Mouse (Mus musculus) mature B cell (primary cell): ENCODE results near the gene Atad3a.

Source experiments
- in situ Hi-C: fragments of 300-500 bp; cut with MboI; formaldehyde crosslinking; loops from 2 replicates; pipeline ENCODE4 v1.14.3; 2019

The Atad3a gene

GRCm38 (mm10) chr4:155739741-155740636, 20.9 kb downstream of the Atad3a start:
- in situ Hi-C loops, result no loop called here

- in situ Hi-C loops, result no loop called here
Measured at GRCm38 (mm10) chr4:155739152-155739551, 21.7 kb downstream of the Atad3a start.

DNA sequence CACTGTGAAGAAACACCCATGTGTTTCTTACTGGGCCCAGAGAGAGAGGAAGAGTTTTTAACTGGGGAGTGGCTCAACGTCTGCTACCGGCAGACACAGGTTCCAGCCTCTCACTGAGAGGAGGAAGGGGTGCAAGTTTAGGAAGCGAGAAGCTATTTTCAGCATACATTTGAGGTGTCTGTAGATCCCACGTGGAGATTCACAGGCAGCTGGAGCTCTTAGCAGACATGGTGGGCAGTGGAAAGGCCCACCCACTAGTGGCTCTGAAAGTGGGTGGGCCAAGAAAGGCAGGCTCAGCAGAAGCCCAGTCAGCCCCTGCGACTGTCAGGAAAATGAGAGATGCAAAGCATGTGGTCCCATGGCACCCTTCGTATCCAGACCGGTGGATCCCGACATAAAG, 22.6 kb downstream of the Atad3a start:
- in situ Hi-C loops, result no loop called here

GRCm38 (mm10) chr4:155736421-155736820, 24.5 kb downstream of the Atad3a start:
- in situ Hi-C loops, result no loop called here

DNA sequence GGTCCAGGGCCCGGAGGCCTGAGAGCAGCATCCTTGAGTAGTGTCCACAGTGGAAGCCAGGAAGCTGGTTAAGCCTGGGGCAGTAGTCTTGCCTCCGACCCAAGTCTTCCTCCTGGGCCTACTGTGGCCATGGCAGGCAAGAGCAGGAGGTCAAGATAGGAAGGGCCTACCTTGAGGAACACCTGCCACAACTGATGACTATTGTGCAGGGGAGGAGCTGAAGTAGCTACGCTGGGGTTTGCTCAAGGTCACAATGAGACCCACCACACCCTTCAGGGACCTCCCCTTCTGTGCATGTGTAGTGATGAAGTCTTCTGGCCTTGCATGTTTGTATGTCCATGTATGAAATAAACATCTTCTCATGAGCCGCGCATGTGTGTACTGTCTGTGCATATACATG, 25.1 kb downstream of the Atad3a start:
- in situ Hi-C loops, result no loop called here

DNA sequence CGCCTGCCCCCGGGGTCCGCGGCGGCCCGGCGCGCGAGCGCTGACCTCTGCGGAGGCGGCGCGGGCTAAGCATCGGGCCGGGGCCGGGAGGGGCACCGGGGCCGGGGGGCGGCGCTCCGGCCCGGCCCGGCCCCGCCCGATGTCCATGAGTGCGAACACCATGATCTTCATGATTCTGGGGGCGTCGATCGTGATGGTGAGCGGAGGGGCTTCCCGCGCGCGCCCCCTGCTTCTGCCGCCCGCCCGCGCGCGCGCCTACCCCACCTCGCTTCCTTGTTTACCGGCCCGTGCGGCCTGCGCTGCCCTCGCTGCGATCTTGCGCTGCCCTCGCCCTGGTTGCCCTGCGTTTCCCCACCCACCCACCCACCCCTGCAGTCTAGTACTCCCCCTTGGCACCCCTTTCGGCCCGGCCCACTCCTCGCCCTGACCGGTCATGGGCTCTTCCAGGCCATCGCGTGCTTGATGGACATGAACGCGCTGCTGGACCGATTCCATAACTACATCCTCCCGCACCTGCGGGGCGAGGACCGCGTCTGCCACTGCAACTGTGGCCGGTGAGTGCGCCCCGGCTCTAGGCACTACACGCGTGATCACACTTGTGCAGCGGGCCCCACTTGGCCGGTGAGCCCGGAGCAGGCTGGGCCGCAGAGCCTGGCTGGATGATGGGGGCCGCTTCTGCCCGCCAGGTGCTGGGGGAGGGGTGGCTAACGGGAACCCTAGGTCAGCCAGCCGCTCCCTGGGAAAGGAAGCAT, 25.8 kb downstream of the Atad3a start:
- in situ Hi-C loops, result loop anchor here (5.0 kb wide), 1 partner anchor 32 kb away; no protein-coding TSS in a partner anchor

DNA sequence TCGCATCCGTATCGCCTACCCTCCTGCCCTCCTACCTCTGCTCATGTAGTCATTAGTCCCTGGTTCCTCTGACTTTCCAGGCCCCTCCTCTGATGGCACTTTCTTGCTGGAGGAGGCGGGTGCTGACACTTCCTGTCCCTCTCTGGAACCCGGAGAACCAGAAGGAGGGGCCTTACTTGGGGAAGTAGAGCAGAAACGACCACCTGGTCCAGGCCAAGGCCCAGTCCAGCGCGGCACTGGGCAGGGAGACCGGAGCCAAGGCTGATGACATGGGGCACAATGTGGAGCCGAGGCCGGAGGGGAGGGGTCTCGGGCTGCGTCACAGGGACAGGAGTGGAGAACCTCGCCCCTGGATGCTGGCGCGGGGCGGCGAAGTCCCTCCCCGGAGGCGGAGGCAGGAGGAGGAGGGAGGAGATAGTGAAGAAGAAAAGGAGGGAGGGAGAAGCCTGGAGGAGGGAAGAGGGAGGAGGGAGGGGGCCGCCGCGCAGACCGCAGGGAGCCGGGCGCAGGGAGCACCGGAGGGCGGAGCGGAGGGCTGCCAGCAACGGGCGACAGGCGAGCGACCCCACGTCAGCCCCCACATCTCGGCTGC, 26.4 kb downstream of the Atad3a start, which contains the start of gene Tmem240:
Gene Tmem240, plus strand, starts transcription at position 451 of the 592 bp plus-strand sequence.
- in situ Hi-C loops, result loop anchor here (5.0 kb wide), 1 partner anchor 33 kb away; no protein-coding TSS in a partner anchor

- in situ Hi-C loops, result loop anchor here (5.0 kb wide), 1 partner anchor 34 kb away; no protein-coding TSS in a partner anchor
Measured at GRCm38 (mm10) chr4:155733267-155733666, 27.6 kb downstream of the Atad3a start.

GRCm38 (mm10) chr4:155727993-155728392, 32.9 kb downstream of the Atad3a start:
- in situ Hi-C loops, result no loop called here

DNA sequence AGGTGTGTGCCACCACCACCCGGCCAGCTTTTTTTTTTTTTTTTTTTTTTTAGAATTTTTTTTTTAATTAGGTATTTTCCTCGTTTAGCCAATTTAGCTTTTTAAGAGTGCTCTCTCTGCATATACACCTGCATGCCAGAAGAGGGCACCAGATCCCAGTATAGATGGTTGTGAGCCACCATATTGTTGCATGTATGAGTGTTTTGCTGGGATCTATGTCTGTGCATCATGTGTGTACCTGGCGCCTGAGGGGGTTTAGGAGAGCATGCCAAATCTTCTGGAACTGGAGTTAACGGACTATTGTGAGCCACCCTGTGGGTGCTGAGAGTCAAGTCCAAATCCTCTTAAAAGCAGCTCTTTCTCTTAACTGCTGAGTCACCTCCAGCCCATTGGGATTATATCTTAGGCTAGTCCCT, 39.2 kb downstream of the Atad3a start:
- in situ Hi-C loops, result no loop called here

GRCm38 (mm10) chr4:155710521-155711252, 50.2 kb downstream of the Atad3a start:
- in situ Hi-C loops, result loop anchor here (10.0 kb wide), 1 partner anchor 54 kb away; the partner anchor contains the start of gene Atad3a

DNA sequence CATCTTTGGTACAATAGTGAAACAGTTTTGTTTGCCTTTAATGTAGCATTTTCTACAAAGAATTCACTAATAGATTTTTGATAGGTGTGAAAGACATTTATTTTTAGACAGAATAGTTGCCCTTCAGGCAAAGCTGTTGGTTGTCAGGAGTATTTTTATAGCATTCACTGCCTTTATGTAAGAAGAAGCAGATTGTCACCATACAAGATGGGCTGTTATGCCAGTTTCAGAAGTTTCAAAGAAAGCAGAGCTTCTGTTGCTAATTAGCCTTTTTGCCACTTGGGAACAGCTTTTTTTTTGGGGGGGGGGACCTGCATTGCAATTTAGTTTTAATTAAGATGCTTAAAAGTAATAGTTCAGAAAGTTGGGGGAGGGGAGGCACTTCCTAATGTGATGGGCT, 51.9 kb downstream of the Atad3a start:
- in situ Hi-C loops, result no loop called here

DNA sequence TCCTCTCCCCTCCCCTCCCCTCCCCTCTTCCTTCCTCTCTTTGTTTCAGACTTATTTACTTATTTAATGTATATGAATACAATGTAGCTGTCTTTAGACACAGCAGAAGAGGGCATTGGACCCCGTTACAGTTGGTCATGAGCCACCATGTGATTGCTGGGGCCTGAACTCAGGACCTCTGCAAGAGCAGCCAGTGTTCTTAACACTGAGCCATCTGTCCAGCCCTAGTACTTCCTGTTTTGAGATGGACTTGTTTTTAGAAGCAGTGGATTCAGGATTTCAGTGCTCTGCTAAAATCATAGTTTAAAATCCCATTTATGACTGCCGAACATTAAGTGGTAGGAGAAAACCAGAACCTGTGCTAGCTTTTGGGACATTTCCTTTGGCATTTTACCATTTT, 52.3 kb downstream of the Atad3a start:
- in situ Hi-C loops, result no loop called here

- in situ Hi-C loops, result no loop called here
Measured at GRCm38 (mm10) chr4:155705592-155705929, 55.3 kb downstream of the Atad3a start.

DNA sequence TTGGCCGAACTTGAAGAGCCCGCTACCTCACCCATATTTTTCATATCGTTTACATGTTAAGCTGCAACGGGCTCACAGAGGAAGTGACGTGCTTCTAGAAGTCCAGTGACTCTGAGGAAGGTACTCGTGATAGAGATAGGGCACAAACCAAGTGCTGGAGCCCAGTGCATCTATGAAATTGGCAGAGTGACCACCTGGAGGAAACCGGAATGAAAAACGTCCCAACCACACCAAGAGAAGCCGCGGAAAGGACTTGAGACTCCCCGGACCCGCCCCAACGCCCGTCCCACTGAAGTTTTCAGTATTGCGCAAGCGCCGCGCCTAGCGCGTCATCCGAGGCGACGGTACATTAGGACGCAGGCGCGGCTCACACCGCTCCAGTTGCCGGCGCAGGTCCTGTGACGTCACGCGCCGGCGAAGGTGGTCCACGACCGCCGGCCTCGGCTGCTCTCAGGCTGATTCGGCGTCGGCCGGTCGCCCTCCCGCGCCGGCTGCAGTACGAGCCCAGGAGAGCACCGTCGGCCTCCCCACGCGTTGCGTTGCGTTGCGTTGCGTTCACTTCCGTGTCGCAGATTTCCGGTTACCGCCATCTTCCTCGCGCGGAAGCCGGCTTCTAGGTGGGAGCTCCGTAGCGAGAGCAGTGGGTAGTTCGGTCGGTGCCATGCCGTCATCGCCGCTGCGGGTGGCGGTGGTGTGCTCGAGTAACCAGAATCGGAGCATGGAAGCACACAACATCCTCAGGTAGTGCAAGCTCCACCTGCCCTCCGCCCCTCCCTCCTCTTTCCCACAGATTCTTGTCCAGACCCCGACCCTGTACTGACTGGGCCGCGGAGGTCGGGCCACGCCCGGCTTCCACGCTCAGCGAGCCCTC, 55.9 kb downstream of the Atad3a start, which contains the start of gene Ssu72:
Gene Ssu72, plus strand, starts transcription at position 80 of the 871 bp plus-strand sequence.
- in situ Hi-C loops, result no loop called here

DNA sequence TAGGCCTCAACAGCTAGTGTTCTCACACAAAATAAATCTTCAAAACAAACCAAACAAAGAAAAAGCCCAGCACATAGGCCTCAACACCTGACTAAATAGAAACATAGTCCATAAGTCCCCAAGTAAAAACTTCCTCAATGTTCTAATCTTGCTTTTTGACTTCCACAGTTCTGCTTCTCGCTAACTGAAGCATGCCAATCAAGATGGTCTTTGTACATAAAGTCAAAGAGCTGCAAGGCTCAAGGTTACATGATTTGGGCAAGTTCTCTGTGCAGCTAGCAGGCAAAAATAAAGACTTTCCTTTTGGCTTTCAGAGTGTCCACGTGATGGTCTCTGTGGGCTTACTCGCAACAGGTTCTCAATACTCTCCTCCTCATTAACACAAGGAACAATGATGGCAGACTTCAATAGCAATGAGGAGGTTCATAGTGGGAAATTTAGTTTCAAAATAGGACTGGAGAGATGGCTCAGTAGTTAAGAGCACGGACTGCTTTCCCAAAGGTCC, 57.4 kb downstream of the Atad3a start:
- in situ Hi-C loops, result no loop called here

- in situ Hi-C loops, result no loop called here
Measured at GRCm38 (mm10) chr4:155700425-155700824, 60.5 kb downstream of the Atad3a start.

DNA sequence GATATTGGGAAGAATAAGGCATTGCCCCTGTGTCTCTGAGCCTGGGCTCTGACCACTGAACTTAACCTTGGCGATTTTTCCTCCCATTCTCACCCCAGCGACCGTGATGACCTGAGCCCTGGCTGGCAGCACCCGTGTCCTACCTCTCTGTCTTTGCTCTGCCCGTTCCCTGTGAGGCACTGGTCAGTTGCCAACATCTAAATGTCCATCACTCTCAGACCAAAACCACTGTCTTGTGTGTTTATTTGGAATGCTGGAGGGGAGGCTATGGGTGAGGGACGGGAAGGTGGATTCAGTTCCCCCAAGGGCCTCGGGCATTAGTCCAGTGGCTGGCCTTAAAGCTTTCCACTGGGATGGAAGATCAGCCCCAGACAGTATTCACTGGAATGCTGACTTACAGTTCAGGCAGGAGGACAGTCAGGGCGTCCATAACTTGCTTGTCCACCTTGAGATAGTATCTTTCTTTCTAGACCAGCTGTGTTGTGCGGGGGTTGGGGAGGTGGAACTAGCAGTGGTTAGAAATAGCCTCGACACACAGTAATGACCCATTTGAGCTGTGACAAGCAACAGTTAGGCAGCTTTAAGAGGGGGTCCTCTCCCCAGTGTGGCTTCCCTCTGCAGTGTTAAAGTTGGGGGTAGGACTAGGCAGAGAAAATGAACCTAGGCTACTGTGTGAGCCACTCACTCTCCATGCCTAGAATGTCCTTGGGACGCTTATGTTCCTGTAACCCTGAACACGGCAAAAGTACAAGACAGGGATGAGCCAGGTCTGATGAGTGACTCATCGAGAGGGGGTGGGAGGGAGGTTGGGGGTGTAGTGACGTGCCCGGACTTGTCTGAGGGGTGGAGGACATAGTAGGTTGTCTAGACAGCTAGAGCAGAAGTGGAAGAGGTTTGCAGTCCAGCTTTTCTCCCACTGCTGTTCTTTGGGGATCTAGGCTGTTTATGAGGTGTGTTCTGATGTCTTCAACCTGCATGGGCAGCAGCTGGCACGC, 64.3 kb downstream of the Atad3a start:
- in situ Hi-C loops, result no loop called here

DNA sequence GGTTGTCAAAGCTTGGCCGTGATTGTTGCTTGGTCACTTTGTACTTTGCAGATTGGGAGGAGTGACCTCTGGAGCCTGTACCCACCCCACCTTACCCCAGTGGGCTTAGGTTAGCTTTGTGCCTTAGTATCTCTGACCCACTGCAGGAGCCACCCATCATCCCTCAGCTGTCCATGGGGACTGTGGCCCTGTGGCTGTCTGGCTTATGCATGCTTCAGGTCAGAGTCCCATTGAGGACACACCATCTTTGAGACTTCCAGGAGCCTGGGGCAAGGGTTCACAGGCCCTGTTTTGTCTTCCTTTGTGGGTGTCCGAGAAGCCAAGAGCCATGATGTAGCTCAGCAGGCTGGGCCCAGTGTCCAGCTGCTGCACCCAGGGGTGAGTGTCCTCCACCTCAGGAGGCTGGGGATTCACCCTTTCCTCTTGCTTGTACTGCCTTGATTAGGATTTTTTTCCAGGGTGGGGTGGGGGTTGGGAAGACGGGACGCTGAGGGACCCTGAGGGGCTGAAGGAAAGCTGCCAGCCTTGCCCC, 65.3 kb downstream of the Atad3a start:
- in situ Hi-C loops, result no loop called here
